Mouse (Mus musculus): ENCODE results near the gene Baiap2l1. TPM values are rescaled to one million over a fixed set of nuclear protein-coding genes. Genes with fewer than 3 reads are reported as not detected.
A peak's percentile ranks its signal among the peaks of the same experiment; 100 is the strongest.

Gene Baiap2l1
- polyA plus RNA-seq, 1 experiment from 2014 or later = 2.9 TPM

DNA sequence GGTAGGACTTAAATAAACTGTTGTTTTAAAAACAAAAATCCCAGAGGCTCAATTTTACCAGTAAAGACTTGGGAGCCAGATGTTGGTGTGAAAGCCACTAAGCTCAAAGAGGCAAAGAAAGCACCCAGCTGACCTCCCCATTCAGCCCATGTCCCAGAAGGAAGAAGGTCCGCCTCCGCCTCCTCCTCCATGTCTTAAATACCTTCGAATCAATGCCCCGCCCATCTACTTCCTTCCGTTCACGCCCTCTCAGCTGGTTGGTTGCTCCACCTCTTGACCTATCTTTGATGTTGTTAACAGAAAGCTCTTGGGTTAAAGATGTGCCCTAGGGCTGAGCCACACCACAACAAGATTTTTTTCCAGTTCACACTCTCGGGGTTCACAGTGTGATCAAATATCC lies 127.7 kb downstream of the Baiap2l1 start:
- no peak for ATAC-seq (ENCODE audit: low FRiP score)
- Histone ChIP-seq H3K36me3 (replicated peaks) (no peaks in the 10 kb centered on the region), H3K4me3 (replicated peaks) (no peak overlapping the region), H3K4me1 (no peaks in the 10 kb centered on the region), H3K4me2 (no peak overlapping the region), H3K27ac (no peak overlapping the region), H3K9ac (no peak overlapping the region), H3K27me3 (no peaks in the 10 kb centered on the region), H3K9me3 (no peaks in the 10 kb centered on the region)
- 87% methylated on average over 7 of the region's 7 CpGs for WGBS

DNA sequence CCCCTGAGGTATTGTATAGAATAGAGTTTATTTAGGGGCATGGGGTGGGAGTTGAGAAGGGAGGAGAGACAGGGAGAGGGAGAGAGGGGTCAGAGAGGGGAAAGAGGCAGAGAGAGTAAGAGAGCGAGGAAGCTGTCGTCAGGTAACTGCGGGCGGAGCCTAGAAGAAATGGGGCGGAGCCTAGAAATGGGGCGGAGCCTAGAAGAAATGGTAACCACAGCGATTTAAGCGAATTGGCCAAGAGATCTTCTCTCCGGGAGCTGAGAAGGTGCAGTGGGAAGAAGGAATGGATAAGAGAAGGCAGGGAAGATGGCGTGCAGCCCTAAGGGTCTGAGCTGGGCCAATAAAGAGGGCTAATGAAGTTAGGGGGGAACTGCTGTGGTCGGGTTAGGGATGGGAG lies 131.7 kb downstream of the Baiap2l1 start:
- WGBS = 32% methylated on average over 11 of the region's 11 CpGs
- ATAC-seq (ENCODE audit: low FRiP score) = no peak
- H3K9ac ChIP-seq = no peak overlapping the region

DNA sequence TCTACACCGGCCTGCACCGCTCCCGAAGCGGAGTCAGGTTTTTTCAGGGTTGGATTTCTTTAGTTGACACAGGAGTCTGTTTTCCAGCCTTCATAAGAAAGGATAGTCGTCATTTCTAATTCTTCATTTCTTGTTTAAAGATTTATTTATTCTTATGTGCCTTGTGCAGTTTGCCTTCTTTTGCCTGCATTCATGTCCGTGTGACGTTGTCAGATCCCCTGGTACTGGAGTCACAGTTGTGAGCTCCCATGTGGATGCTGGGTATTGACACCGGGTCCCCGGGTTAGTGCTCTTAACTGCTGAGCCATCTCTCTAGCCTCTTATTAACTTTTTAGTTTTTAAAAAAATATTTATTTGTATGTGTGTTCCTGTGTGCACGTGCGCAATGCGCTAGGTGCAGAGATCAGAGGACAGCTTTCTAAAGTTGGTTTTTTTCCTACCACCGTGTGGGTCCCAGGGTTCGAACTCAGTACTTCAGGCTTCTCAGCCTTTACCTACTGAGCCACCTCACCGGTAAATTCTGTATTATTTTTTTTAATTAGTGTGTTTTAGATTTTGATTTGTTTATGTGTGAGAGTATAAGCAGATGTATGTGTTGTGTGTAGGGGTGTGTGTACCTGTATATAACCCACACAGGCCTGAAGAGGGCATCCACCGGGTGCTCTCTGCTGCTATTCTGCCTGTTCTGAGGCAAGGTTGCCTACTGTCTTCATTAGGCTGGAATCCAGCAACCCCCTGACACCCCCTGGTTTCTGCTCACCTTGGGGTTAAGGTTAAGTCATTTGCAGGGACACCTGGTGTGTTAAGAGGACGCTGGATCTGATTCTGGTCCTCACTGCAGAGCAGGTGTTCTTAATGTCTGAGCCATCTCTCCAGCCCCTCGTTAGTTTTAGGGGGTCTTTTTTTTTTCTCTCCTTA lies 133.8 kb downstream of the Baiap2l1 start:
- ATAC-seq (ENCODE audit: low FRiP score) = peak; percentile 55
- Histone ChIP-seq H3K9ac (peak overlapping the region; percentile 72), H3K4me3 (replicated peaks) (peak overlapping the region; percentile 73), H3K4me1 (peaks cover 22% of the 10 kb centered on the region), H3K36me3 (replicated peaks) (no peaks in the 10 kb centered on the region), H3K27me3 (no peaks in the 10 kb centered on the region), H3K27ac (peak overlapping the region; percentile 77), H3K9me3 (no peaks in the 10 kb centered on the region), H3K4me2 (peak overlapping the region; percentile 88)
- WGBS = 26% methylated on average over 18 of the region's 18 CpGs

More for the DNA sequence above, 131.7 kb downstream of the Baiap2l1 start:
- peaks cover 22% of the 10 kb centered on the region for H3K4me1 ChIP-seq
- H3K27me3 ChIP-seq = no peaks in the 10 kb centered on the region
- H3K4me2 ChIP-seq = no peak overlapping the region
- no peak overlapping the region for H3K27ac ChIP-seq
- H3K9me3 ChIP-seq = no peaks in the 10 kb centered on the region
- no peak overlapping the region for H3K4me3 ChIP-seq (replicated peaks)
- H3K36me3 ChIP-seq (replicated peaks) = no peaks in the 10 kb centered on the region

DNA sequence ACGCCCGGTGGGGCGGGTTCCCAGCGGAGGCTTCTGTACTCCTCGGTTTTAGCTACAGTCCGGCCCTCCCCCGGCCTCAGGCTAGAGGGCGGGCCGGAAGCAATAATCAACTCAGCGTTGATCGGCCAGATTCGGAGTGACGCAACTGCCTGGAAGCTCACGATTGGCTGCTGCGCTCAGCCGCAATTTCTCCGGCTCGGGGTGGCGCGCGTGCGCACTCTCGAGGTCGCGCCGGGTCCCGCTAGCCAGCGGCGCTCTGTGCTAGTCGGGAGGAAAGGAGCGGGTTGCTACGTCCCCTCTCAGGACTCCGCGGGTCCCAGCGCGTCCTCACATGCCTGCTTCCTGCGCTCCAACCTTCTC lies 134.4 kb downstream of the Baiap2l1 start, which contains the start of gene Tecpr1:
TSS of gene Tecpr1 (minus strand) at position 113 of the 360 bp plus-strand sequence.
- no peaks in the 10 kb centered on the region for H3K27me3 ChIP-seq
- H3K36me3 ChIP-seq (replicated peaks) = no peaks in the 10 kb centered on the region
- peak within 1 kb of the TSS; percentile 88 for H3K4me2 ChIP-seq
- under 1% methylated on average over 35 of the region's 37 CpGs for WGBS
- H3K9me3 ChIP-seq = no peaks in the 10 kb centered on the region
- H3K4me1 ChIP-seq = peaks cover 22% of the 10 kb centered on the region
- ATAC-seq (ENCODE audit: low FRiP score) = peak; percentile 96
- H3K4me3 ChIP-seq (replicated peaks) = peak within 1 kb of the TSS; percentile 73
- peak within 1 kb of the TSS; percentile 77 for H3K27ac ChIP-seq
- H3K9ac ChIP-seq = peak within 1 kb of the TSS; percentile 72

DNA sequence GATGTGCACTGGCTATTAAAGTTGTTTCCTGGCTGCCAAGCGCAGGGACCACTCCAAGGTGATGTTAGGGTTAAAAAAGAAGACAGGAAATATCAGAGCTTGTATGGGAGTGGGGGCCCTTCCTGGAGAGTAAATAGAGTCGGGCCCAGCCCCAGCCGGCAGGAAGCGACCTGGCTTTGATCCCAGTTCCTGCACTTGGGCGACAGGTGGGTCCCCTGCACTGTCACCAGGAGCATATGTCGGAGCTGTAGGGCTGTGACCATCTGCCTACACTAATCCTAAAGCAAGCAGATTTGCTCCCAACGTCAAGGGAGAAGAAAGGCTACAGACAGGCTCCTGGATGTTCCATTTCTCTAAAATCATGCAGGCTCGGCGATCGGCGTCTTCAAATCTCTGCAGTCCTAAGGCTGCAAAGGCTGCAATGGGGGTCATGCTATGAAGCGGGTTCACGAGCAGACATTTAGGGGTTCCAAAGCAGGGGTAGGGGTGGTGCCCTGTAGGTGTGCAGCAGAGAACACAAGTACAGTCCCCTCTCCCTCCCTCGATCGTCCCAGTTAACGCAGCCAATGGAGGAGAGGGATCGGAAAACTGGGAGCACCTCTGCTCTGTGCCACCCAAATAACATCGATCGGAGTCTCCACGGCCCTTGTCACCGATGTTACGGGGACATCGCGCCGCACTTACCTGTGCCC lies 135.0 kb downstream of the Baiap2l1 start:
- Histone ChIP-seq H3K27ac (0 out of 2 replicates have a peak overlapping the region, but pooled peaks have one; percentile 50), H3K4me1 (peaks cover 22% of the 10 kb centered on the region), H3K27me3 (no peaks in the 10 kb centered on the region), H3K4me2 (peak overlapping the region; percentile 88), H3K9ac (peak overlapping the region; percentile 72), H3K36me3 (replicated peaks) (no peaks in the 10 kb centered on the region), H3K4me3 (replicated peaks) (peak overlapping the region; percentile 73), H3K9me3 (no peaks in the 10 kb centered on the region)
- 5% methylated on average over 25 of the region's 25 CpGs for WGBS
- no peak; the same call in 1 of the 2 replicates for ATAC-seq (ENCODE audit: low FRiP score)

DNA sequence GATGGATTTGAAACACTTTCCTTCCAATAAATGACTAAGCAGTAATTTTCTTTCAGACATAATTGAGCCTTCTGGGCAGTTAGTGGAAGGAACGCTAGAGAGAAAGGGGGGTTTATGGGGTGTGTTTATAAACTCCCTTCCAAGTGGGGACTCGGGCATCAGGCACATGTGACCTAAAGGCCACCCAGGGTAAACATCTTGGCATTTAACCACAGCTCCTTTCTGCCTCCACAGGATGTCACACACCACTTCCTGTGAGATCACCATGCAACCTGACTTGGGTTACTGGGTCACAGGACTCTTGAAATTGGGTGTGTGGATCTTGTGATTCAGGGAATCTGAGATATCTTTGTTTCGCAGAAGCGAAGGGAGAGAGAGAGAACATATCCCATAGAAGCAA lies 136.6 kb downstream of the Baiap2l1 start:
- Histone ChIP-seq H3K9me3 (no peaks in the 10 kb centered on the region), H3K27me3 (no peaks in the 10 kb centered on the region), H3K36me3 (replicated peaks) (0 out of 2 replicates have a peak, but pooled peaks cover 3% of the 10 kb centered on the region), H3K4me3 (replicated peaks) (no peak overlapping the region), H3K9ac (no peak overlapping the region), H3K4me2 (no peak overlapping the region), H3K27ac (no peak overlapping the region), H3K4me1 (peaks cover 22% of the 10 kb centered on the region)
- no peak for ATAC-seq (ENCODE audit: low FRiP score)
- WGBS = 70% methylated on average over 4 of the region's 4 CpGs

DNA sequence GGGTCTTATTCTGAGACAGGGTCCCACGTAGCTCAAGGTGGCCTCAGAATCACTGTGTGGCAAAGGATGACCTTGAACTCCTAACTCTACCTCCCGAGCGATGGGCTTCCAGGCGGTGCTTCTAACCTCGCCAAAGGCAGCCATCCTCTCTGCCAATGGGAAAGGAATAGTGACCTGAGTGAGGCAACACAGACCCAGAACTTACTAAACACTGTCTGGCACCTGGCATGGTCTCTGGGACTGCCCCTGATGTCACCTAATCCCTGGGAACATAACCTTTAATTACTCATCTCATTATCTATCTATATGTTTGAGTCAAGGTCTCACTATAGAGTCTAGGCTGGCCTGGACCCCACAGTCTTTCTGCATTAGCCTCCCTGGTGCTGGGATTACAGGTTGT lies 138.0 kb downstream of the Baiap2l1 start:
- 88% methylated on average over 5 of the region's 5 CpGs for WGBS
- H3K4me3 ChIP-seq (replicated peaks) = no peak overlapping the region
- no peaks in the 10 kb centered on the region for H3K9me3 ChIP-seq
- no peak overlapping the region for H3K9ac ChIP-seq
- no peak overlapping the region for H3K27ac ChIP-seq
- ATAC-seq (ENCODE audit: low FRiP score) = no peak
- peaks cover 8% of the 10 kb centered on the region; the same call in 1 of the 2 replicates for H3K36me3 ChIP-seq (replicated peaks)
- peaks cover 22% of the 10 kb centered on the region for H3K4me1 ChIP-seq
- no peak overlapping the region for H3K4me2 ChIP-seq
- H3K27me3 ChIP-seq = no peaks in the 10 kb centered on the region

DNA sequence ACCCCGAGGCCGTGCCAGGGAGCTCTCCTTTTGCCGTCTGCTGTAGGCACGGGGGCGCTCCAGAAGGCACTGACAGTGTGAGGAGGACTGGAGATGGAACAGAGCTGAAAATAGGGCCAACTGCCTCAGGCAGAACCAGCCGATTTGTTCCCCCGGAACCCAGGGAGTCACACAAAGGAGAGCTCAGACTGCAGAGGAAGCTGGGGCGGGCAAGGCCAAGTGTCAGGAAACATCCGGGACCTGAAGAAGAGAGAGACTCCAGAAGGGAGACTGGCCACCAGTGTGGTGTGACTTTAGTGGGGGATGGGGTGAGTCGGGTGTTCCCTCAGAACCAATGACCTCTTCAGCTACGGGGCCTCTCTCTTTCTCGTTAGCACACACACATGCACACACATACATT lies 138.6 kb downstream of the Baiap2l1 start:
- Histone ChIP-seq H3K27ac (no peak overlapping the region), H3K4me1 (peaks cover 19% of the 10 kb centered on the region), H3K4me3 (replicated peaks) (no peak overlapping the region), H3K9me3 (no peaks in the 10 kb centered on the region), H3K9ac (no peak overlapping the region), H3K4me2 (no peak overlapping the region), H3K36me3 (replicated peaks) (peaks cover 8% of the 10 kb centered on the region; the same call in 1 of the 2 replicates), H3K27me3 (no peaks in the 10 kb centered on the region)
- ATAC-seq (ENCODE audit: low FRiP score) = no peak
- WGBS = 83% methylated on average over 12 of the region's 12 CpGs

DNA sequence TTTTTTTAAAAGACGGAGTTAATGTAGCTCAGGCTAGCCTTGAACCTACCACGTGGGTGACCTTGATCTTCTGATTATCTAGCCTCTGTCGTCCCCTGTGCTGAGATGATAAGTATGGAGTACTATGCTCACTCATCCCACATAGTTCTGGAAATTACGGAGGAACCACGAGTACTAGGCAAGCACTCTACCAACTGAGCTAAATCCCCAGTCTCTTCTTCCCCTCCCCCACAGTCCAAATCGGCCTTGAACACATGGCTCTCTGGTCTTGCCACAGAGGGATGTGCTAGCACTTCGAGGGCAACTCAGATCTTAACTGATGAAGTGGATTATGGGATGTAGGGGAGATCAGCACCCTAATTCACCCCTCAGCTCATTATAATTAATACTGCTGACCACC lies 139.9 kb downstream of the Baiap2l1 start:
- Histone ChIP-seq H3K9ac (no peak overlapping the region), H3K27ac (no peak overlapping the region), H3K27me3 (no peaks in the 10 kb centered on the region), H3K36me3 (replicated peaks) (peaks cover 8% of the 10 kb centered on the region; the same call in 1 of the 2 replicates), H3K4me2 (no peak overlapping the region), H3K4me1 (peaks cover 14% of the 10 kb centered on the region), H3K9me3 (no peaks in the 10 kb centered on the region), H3K4me3 (replicated peaks) (no peak overlapping the region)
- no peak for ATAC-seq (ENCODE audit: low FRiP score)
- WGBS = 88% methylated on average over 7 of the region's 7 CpGs

DNA sequence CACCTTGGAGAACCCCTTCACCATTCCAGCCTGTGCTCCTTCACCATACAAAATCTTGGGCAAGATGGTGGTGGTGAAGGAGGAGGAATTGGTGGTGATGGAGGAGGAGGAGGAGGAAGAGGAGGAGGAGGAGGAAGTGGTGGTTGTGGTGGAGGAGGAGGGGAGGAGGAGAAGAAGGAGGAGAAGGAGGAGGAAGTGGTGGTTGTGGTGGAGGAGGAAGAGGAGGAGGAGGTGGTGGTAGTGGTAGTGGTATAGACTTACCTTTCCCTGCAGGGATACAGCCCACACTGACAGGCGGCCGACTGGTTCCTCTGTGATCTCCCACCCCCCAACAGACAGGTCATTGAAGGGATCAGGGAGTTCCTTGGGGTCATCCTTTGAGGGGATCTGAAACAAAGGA lies 141.9 kb downstream of the Baiap2l1 start:
- Histone ChIP-seq H3K9me3 (no peaks in the 10 kb centered on the region), H3K27me3 (no peaks in the 10 kb centered on the region), H3K36me3 (replicated peaks) (peaks cover 18% of the 10 kb centered on the region; the same call in 1 of the 2 replicates), H3K4me3 (replicated peaks) (no peak overlapping the region), H3K9ac (no peak overlapping the region), H3K4me2 (no peak overlapping the region), H3K4me1 (no peaks in the 10 kb centered on the region; the same call in 1 of the 2 replicates), H3K27ac (no peak overlapping the region)
- 100% methylated on average over 2 of the region's 2 CpGs for WGBS
- no peak for ATAC-seq (ENCODE audit: low FRiP score)
